Mouse (Mus musculus): ENCODE measurements around the gene Armc8.

Armc8 gene

GRCm38 (mm10) chr9:99487126-99487695, 81.5 kb downstream of the Armc8 start:
- no peak for TF ChIP-seq NANOG (IDR thresholded peaks at IDR 0.05; ENCODE audit: borderline replicate concordance, low read length)
- no peak for TF ChIP-seq CTCF (conservative IDR thresholded peaks at IDR 0.05; ENCODE audit: low read length)
- no peak for TF ChIP-seq POU5F1 (IDR thresholded peaks at IDR 0.05; ENCODE audit: borderline replicate concordance, low read length)
- Histone ChIP-seq H3K4me3 (replicated peaks; ENCODE audit: low read length) (no peak overlapping the region), H3K36me3 (ENCODE audit: insufficient read depth, low read length) (peaks cover 89% of the 10 kb centered on the region), H3K4me1 (replicated peaks; ENCODE audit: low read depth, low read length) (peaks cover 12% of the 10 kb centered on the region), H3K9me3 (ENCODE audit: low read length) (no peaks in the 10 kb centered on the region), H3K27me3 (ENCODE audit: insufficient read depth, low read length) (no peaks in the 10 kb centered on the region)

GRCm38 (mm10) chr9:99485144-99485543, 83.6 kb downstream of the Armc8 start:
- Histone ChIP-seq H3K9me3 (ENCODE audit: low read length) (no peaks in the 10 kb centered on the region), H3K27me3 (ENCODE audit: insufficient read depth, low read length) (no peaks in the 10 kb centered on the region), H3K4me3 (replicated peaks; ENCODE audit: low read length) (no peak overlapping the region), H3K36me3 (ENCODE audit: insufficient read depth, low read length) (peaks cover 99% of the 10 kb centered on the region), H3K4me1 (replicated peaks; ENCODE audit: low read depth, low read length) (peaks cover 16% of the 10 kb centered on the region)
- TF ChIP-seq CTCF (conservative IDR thresholded peaks at IDR 0.05; ENCODE audit: low read length) (no peak), NANOG (IDR thresholded peaks at IDR 0.05; ENCODE audit: borderline replicate concordance, low read length) (no peak), POU5F1 (IDR thresholded peaks at IDR 0.05; ENCODE audit: borderline replicate concordance, low read length) (no peak)

- Histone ChIP-seq H3K27me3 (ENCODE audit: insufficient read depth, low read length) (no peaks in the 10 kb centered on the region), H3K9me3 (ENCODE audit: low read length) (no peaks in the 10 kb centered on the region), H3K36me3 (ENCODE audit: insufficient read depth, low read length) (peaks cover 94% of the 10 kb centered on the region), H3K4me1 (replicated peaks; ENCODE audit: low read depth, low read length) (peaks cover 14% of the 10 kb centered on the region), H3K4me3 (replicated peaks; ENCODE audit: low read length) (no peak overlapping the region)
- TF ChIP-seq CTCF (conservative IDR thresholded peaks at IDR 0.05; ENCODE audit: low read length) (no peak), POU5F1 (IDR thresholded peaks at IDR 0.05; ENCODE audit: borderline replicate concordance, low read length) (no peak), NANOG (IDR thresholded peaks at IDR 0.05; ENCODE audit: borderline replicate concordance, low read length) (no peak)
Observed at GRCm38 (mm10) chr9:99484632-99485031, 84.1 kb downstream of the Armc8 start.

GRCm38 (mm10) chr9:99483191-99483590, 85.5 kb downstream of the Armc8 start:
- Histone ChIP-seq H3K4me1 (replicated peaks; ENCODE audit: low read depth, low read length) (peaks cover 26% of the 10 kb centered on the region), H3K27me3 (ENCODE audit: insufficient read depth, low read length) (no peaks in the 10 kb centered on the region), H3K36me3 (ENCODE audit: insufficient read depth, low read length) (peaks cover 79% of the 10 kb centered on the region), H3K9me3 (ENCODE audit: low read length) (no peaks in the 10 kb centered on the region), H3K4me3 (replicated peaks; ENCODE audit: low read length) (no peak overlapping the region)
- no peak for TF ChIP-seq CTCF (conservative IDR thresholded peaks at IDR 0.05; ENCODE audit: low read length)
- no peak for TF ChIP-seq POU5F1 (IDR thresholded peaks at IDR 0.05; ENCODE audit: borderline replicate concordance, low read length)
- TF ChIP-seq NANOG (IDR thresholded peaks at IDR 0.05; ENCODE audit: borderline replicate concordance, low read length): no peak

GRCm38 (mm10) chr9:99480764-99481163, 87.9 kb downstream of the Armc8 start:
- H3K9me3 ChIP-seq (ENCODE audit: low read length): no peaks in the 10 kb centered on the region
- no peak overlapping the region for H3K4me3 ChIP-seq (replicated peaks; ENCODE audit: low read length)
- H3K4me1 ChIP-seq (replicated peaks; ENCODE audit: low read depth, low read length): peaks cover 26% of the 10 kb centered on the region
- H3K27me3 ChIP-seq (ENCODE audit: insufficient read depth, low read length): no peaks in the 10 kb centered on the region
- TF ChIP-seq POU5F1 (IDR thresholded peaks at IDR 0.05; ENCODE audit: borderline replicate concordance, low read length): no peak
- no peak for TF ChIP-seq NANOG (IDR thresholded peaks at IDR 0.05; ENCODE audit: borderline replicate concordance, low read length)
- TF ChIP-seq CTCF (conservative IDR thresholded peaks at IDR 0.05; ENCODE audit: low read length): no peak
- H3K36me3 ChIP-seq (ENCODE audit: insufficient read depth, low read length): peaks cover 64% of the 10 kb centered on the region

GRCm38 (mm10) chr9:99479181-99479711, 89.5 kb downstream of the Armc8 start:
- no peaks in the 10 kb centered on the region for H3K9me3 ChIP-seq (ENCODE audit: low read length)
- H3K36me3 ChIP-seq (ENCODE audit: insufficient read depth, low read length): peaks cover 58% of the 10 kb centered on the region
- no peak for TF ChIP-seq NANOG (IDR thresholded peaks at IDR 0.05; ENCODE audit: borderline replicate concordance, low read length)
- peaks cover 29% of the 10 kb centered on the region for H3K4me1 ChIP-seq (replicated peaks; ENCODE audit: low read depth, low read length)
- H3K4me3 ChIP-seq (replicated peaks; ENCODE audit: low read length): no peak overlapping the region
- H3K27me3 ChIP-seq (ENCODE audit: insufficient read depth, low read length): no peaks in the 10 kb centered on the region

- Histone ChIP-seq H3K4me1 (replicated peaks; ENCODE audit: low read depth, low read length) (peaks cover 7% of the 10 kb centered on the region), H3K36me3 (ENCODE audit: insufficient read depth, low read length) (peaks cover 15% of the 10 kb centered on the region), H3K4me3 (replicated peaks; ENCODE audit: low read length) (no peak overlapping the region), H3K27me3 (ENCODE audit: insufficient read depth, low read length) (0 out of 2 replicates have a peak, but pooled peaks cover 2% of the 10 kb centered on the region), H3K9me3 (ENCODE audit: low read length) (no peaks in the 10 kb centered on the region)
- TF ChIP-seq NANOG (IDR thresholded peaks at IDR 0.05; ENCODE audit: borderline replicate concordance, low read length): no peak
- no peak for TF ChIP-seq POU5F1 (IDR thresholded peaks at IDR 0.05; ENCODE audit: borderline replicate concordance, low read length)
- TF ChIP-seq CTCF (conservative IDR thresholded peaks at IDR 0.05; ENCODE audit: low read length): no peak
Observed at GRCm38 (mm10) chr9:99471334-99471733, 97.4 kb downstream of the Armc8 start.

GRCm38 (mm10) chr9:99470347-99471092, 98.2 kb downstream of the Armc8 start:
- no peaks in the 10 kb centered on the region for H3K9me3 ChIP-seq (ENCODE audit: low read length)
- TF ChIP-seq NANOG (IDR thresholded peaks at IDR 0.05; ENCODE audit: borderline replicate concordance, low read length) (no peak), POU5F1 (IDR thresholded peaks at IDR 0.05; ENCODE audit: borderline replicate concordance, low read length) (no peak), CTCF (conservative IDR thresholded peaks at IDR 0.05; ENCODE audit: low read length) (no peak)

More at GRCm38 (mm10) chr9:99470347-99471092, 98.2 kb downstream of the Armc8 start:
- 0 out of 2 replicates have a peak, but pooled peaks cover 2% of the 10 kb centered on the region for H3K27me3 ChIP-seq (ENCODE audit: insufficient read depth, low read length)
- peaks cover 6% of the 10 kb centered on the region for H3K36me3 ChIP-seq (ENCODE audit: insufficient read depth, low read length)
- peaks cover 7% of the 10 kb centered on the region for H3K4me1 ChIP-seq (replicated peaks; ENCODE audit: low read depth, low read length)
- no peak overlapping the region for H3K4me3 ChIP-seq (replicated peaks; ENCODE audit: low read length)

Data from E14TG2a.4 (cell line).